Comparison of ENCODE assay signal across 10 mouse cellular contexts in the genomic region with DNA sequence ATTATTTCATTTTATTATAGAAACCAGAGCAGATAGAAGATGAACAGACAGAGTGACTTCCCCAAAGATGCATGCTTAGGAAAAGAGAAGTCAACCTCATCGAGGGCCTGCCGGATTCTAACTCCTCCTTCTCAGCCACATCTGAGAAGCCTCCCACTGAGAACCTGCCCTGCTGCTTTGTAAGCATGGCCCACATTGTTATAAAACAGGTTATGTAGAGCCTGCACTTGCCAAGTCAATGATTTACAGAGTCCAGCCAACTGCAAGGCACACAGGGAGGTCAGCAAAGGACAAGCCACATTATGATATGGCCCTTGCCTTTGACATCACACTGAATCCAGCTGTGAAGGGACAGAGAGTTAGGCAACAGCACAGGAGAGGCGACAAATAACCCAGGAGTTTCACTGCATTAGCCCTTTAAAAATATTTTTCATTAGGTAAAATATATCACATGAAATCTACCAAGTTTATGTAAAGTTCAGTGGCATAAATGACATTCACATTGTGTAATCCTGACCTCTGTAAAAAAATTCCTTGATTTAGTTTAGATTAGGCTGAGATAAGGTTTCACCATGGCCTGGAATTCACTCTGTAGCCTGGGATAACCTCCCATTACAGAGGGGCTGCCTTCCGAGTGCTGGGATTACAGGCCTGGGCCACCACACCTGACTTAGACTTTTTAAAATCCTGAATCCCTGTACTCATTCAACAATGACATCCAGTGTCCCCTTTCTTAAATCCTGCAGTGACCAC. TPM values are rescaled to one million over a fixed set of nuclear protein-coding genes. Genes with fewer than 3 reads are reported as not detected.
DNase-seq lines count a peak whose midpoint lies in the region; ATAC-seq lines count a peak whose summit lies in the region.
"Had no signal": no experiment of that assay in that cellular context is flagged by ENCODE, and none has a peak within 500 bp of the region (broad histone marks: within the 10 kb centered on the region; RNA-seq: fewer than 3 reads in every experiment).

No protein-coding gene starts in this region.

- no peaks in the 10 kb centered on the region for H3K9me3 ChIP-seq in lung, embryonic 16.5 days (ENCODE audit: control insufficient read depth, low read length)
- H3K9me3 ChIP-seq in forebrain, embryonic 13.5 days (replicated peaks): no peaks in the 10 kb centered on the region
- H3K9me3 ChIP-seq: limb, embryonic 12.5 days had no signal

- H3K9ac ChIP-seq in lung, embryonic 16.5 days (ENCODE audit: low read length): no peak overlapping the region
- H3K9ac ChIP-seq in forebrain, embryonic 13.5 days: no peak overlapping the region
- H3K9ac ChIP-seq: limb, embryonic 12.5 days had no signal

- H3K4me2 ChIP-seq in lung, embryonic 16.5 days (ENCODE audit: low read depth, low read length): no peak overlapping the region
- H3K4me2 ChIP-seq in forebrain, embryonic 13.5 days: no peak overlapping the region
- H3K4me2 ChIP-seq: limb, embryonic 12.5 days had no signal

- no peak overlapping the region for H3K4me3 ChIP-seq in lung, embryonic 16.5 days (ENCODE audit: low read length)
- H3K4me3 ChIP-seq in forebrain, embryonic 13.5 days: no peak overlapping the region
- H3K4me3 ChIP-seq: limb, embryonic 12.5 days had no signal

- no peaks in the 10 kb centered on the region for H3K36me3 ChIP-seq in lung, embryonic 16.5 days (ENCODE audit: control insufficient read depth, insufficient read depth, low read length)
- H3K36me3 ChIP-seq in forebrain, embryonic 13.5 days (ENCODE audit: poor library complexity, severe bottlenecking): no peaks in the 10 kb centered on the region
- H3K36me3 ChIP-seq: limb, embryonic 12.5 days had no signal

- H3K4me1 ChIP-seq in lung, embryonic 16.5 days (replicated peaks; ENCODE audit: control insufficient read depth, insufficient read depth, low read length): peaks cover 10% of the 10 kb centered on the region
- H3K4me1 ChIP-seq in forebrain, embryonic 13.5 days: no peaks in the 10 kb centered on the region
- H3K4me1 ChIP-seq: limb, embryonic 12.5 days had no signal

- DNase-seq in urinary bladder, postnatal 36 days (ENCODE audit: low spot score in 2 of 2): peak; percentile 32 to 52
- no peak for DNase-seq in urinary bladder, postnatal 25 days (ENCODE audit: low spot score)
- DNase-seq in kidney, postnatal 36 days: peak; percentile 78 to 95
- no peak for DNase-seq in thymus, postnatal 14 days
- no peak for DNase-seq in cerebellum, postnatal 36 days
- no peak for DNase-seq in left cerebral cortex, postnatal 36 days (ENCODE audit: low spot score in 2 of 2)
- DNase-seq: retina, postnatal 1 day had no signal

- H3K27me3 ChIP-seq in lung, embryonic 16.5 days (ENCODE audit: control insufficient read depth, insufficient read depth, low read depth, low read length): no peaks in the 10 kb centered on the region
- H3K27me3 ChIP-seq in forebrain, embryonic 13.5 days: no peaks in the 10 kb centered on the region
- H3K27me3 ChIP-seq: limb, embryonic 12.5 days had no signal

- 41% methylated on average over 4 of the region's 4 CpGs for WGBS in lung, embryonic 16.5 days
- WGBS in forebrain, embryonic 13.5 days: 40% methylated on average over 4 of the region's 4 CpGs

- intact Hi-C loops in left cerebral cortex, postnatal 36 days (cut with DNase I): loop anchor here (10.0 kb wide), 1 partner anchor 317 kb away; the partner anchor contains the start of gene Slc44a3

- peak; percentile 86 for ATAC-seq in lung, embryonic 16.5 days (ENCODE audit: low read depth)
- no peak for ATAC-seq in forebrain, embryonic 13.5 days

- H3K27ac ChIP-seq in lung, embryonic 16.5 days (ENCODE audit: low read length): peak overlapping the region; percentile 73
- no peak overlapping the region for H3K27ac ChIP-seq in forebrain, embryonic 13.5 days
- H3K27ac ChIP-seq: limb, embryonic 12.5 days had no signal

RNA-seq across cellular contexts. Expression of gene Abcd3, which starts 37.1 kb away (rescaled TPM):
- polyA plus RNA-seq in lung, embryonic 16.5 days (2015; fragmentation: Nextera tagmentation; extraction: Ambion mirVana): 84.8 and 87.2 TPM in 2 replicates
- 10 to 100 TPM; 46.4 to 53.1 TPM for total RNA-seq in left cerebral cortex, postnatal 36 days (2021)
- 60.1 and 64.1 TPM in 2 replicates for polyA plus RNA-seq in forebrain, embryonic 13.5 days (2015; fragmentation: Nextera tagmentation; extraction: Ambion mirVana)

Comparison
In these comparisons a context has a peak if more than half of its experiments do, and no peak if none do; other contexts are left out.
1. DNase-seq: peak in urinary bladder, postnatal 36 days (2 of 2) and kidney, postnatal 36 days (2 of 2); none in urinary bladder, postnatal 25 days (single experiment), thymus, postnatal 14 days (single experiment), cerebellum, postnatal 36 days (0 of 2) and left cerebral cortex, postnatal 36 days (0 of 2).